ENCODE assay signal across 8 mouse cellular contexts in genomic region chr3:115712808-115713200, GRCm38 (mm10). TPM values are rescaled to one million over a fixed set of nuclear protein-coding genes. Genes with fewer than 3 reads are reported as not detected.
DNase-seq lines count a peak whose midpoint lies in the region; ATAC-seq and TF ChIP-seq lines count a peak whose summit lies in the region.

No protein-coding gene starts in this region.

- H3K4me3 ChIP-seq in MEL (ENCODE audit: control insufficient read depth in 1 of 2, insufficient read depth in 1 of 2, low read depth in 2 of 2, low read length in 2 of 2) = no peak overlapping the region
- H3K4me3 ChIP-seq in hindbrain, embryonic 12.5 days = peak overlapping the region; percentile 49; the same call in 1 of the 2 replicates
- H3K4me3 ChIP-seq in lung, postnatal 0 days (ENCODE audit: low read depth, low read length) = peak overlapping the region; percentile 53

- H3K4me1 ChIP-seq in MEL (ENCODE audit: control insufficient read depth in 1 of 2, insufficient read depth in 2 of 2, low read length in 2 of 2) = peaks cover 8 to 27% of the 10 kb centered on the region in 2 experiments
- H3K4me1 ChIP-seq in hindbrain, embryonic 12.5 days = peaks cover 12% of the 10 kb centered on the region
- no peaks in the 10 kb centered on the region for H3K4me1 ChIP-seq in lung, postnatal 0 days (ENCODE audit: insufficient read depth, low read depth, low read length)

- peak overlapping the region; percentile 78 for H3K4me2 ChIP-seq in hindbrain, embryonic 12.5 days (replicated peaks)
- peak overlapping the region; percentile 74 for H3K4me2 ChIP-seq in lung, postnatal 0 days (replicated peaks; ENCODE audit: low read depth, low read length)

- no peaks in the 10 kb centered on the region for H3K79me2 ChIP-seq in MEL (ENCODE audit: control insufficient read depth, insufficient read depth, low read length, poor library complexity)

- TF ChIP-seq CTCF in MEL (IDR thresholded peaks at IDR 0.05 in 2 of 3, conservative IDR thresholded peaks at IDR 0.05 in 1 of 3; ENCODE audit: control insufficient read depth in 1 of 3, insufficient read depth in 1 of 3, low read depth in 2 of 3, low read length in 3 of 3, poor library complexity in 1 of 3, severe bottlenecking in 1 of 3) = peak; percentile 84 to 94 (median 87)
- TF ChIP-seq CTCF in lung, postnatal 0 days (IDR thresholded peaks at IDR 0.05) = peak; percentile 90

- 0 out of 2 replicates have a peak, but pooled peaks have one; percentile 23 for ATAC-seq in hindbrain, embryonic 12.5 days (ENCODE audit: low FRiP score)
- peak; percentile 6; the same call in 1 of the 2 replicates for ATAC-seq in lung, postnatal 0 days

- WGBS in hindbrain, embryonic 12.5 days = 16% methylated on average over 9 of the region's 9 CpGs
- WGBS in lung, postnatal 0 days = 16% methylated on average over 9 of the region's 9 CpGs

- peak; percentile 74 for TF ChIP-seq RAD21 in MEL (IDR thresholded peaks at IDR 0.05; ENCODE audit: low read depth, low read length)

- peaks cover 0 to 18% of the 10 kb centered on the region in 2 experiments; a peak in 2 of 4 replicates for H3K36me3 ChIP-seq in MEL (ENCODE audit: control insufficient read depth in 1 of 2, insufficient read depth in 2 of 2, low read length in 2 of 2)
- H3K36me3 ChIP-seq in hindbrain, embryonic 12.5 days = no peaks in the 10 kb centered on the region
- H3K36me3 ChIP-seq in lung, postnatal 0 days (ENCODE audit: insufficient read depth, low read length) = peaks cover 6% of the 10 kb centered on the region; the same call in 1 of the 2 replicates

- no peak overlapping the region for H3K9ac ChIP-seq in MEL (ENCODE audit: control insufficient read depth, low read depth, low read length, poor library complexity, severe bottlenecking)
- H3K9ac ChIP-seq in hindbrain, embryonic 12.5 days = no peak overlapping the region
- peak overlapping the region; percentile 76 for H3K9ac ChIP-seq in lung, postnatal 0 days (replicated peaks; ENCODE audit: low read depth)

- peak; percentile 71 for DNase-seq in MEL (ENCODE audit: low read depth, low spot score)
- peak; percentile 68 for DNase-seq in cerebellum, adult 9-10 months
- peak; percentile 53 to 87 for DNase-seq in frontal cortex, adult 2 months (ENCODE audit: extremely low spot score in 1 of 2, low spot score in 1 of 2)
- DNase-seq in layer of hippocampus, postnatal 10 days (ENCODE audit: low spot score in 2 of 2) = peak; percentile 77 to 81
- peak; percentile 88 for DNase-seq in lung, postnatal 0 days (ENCODE audit: low spot score)
- DNase-seq in ovary, postnatal 36 days (ENCODE audit: low spot score) = peak; percentile 72
- DNase-seq in thymus, postnatal 25 days = peak; percentile 67

- no peak for TF ChIP-seq EP300 in MEL (IDR thresholded peaks at IDR 0.05; ENCODE audit: low read depth in 1 of 2, low read length in 2 of 2)
- no peak for TF ChIP-seq EP300 in lung, postnatal 0 days (IDR thresholded peaks at IDR 0.05)

- H3K27me3 ChIP-seq in MEL (ENCODE audit: control insufficient read depth in 1 of 2, insufficient read depth in 2 of 2, low read length in 2 of 2) = no peaks in the 10 kb centered on the region; a peak in 2 of 4 replicates
- peaks cover 8% of the 10 kb centered on the region for H3K27me3 ChIP-seq in hindbrain, embryonic 12.5 days
- H3K27me3 ChIP-seq in lung, postnatal 0 days (replicated peaks; ENCODE audit: insufficient read depth, low read length) = no peaks in the 10 kb centered on the region

- no peak overlapping the region for H3K27ac ChIP-seq in MEL (ENCODE audit: control insufficient read depth, low read depth, low read length)
- H3K27ac ChIP-seq in hindbrain, embryonic 12.5 days = no peak overlapping the region
- peak overlapping the region; percentile 81 for H3K27ac ChIP-seq in lung, postnatal 0 days (ENCODE audit: low read length)

- no peaks in the 10 kb centered on the region for H3K9me3 ChIP-seq in MEL (replicated peaks; ENCODE audit: insufficient read depth, low read length)
- no peaks in the 10 kb centered on the region for H3K9me3 ChIP-seq in hindbrain, embryonic 12.5 days (replicated peaks)
- H3K9me3 ChIP-seq in lung, postnatal 0 days (ENCODE audit: low read length) = no peaks in the 10 kb centered on the region

- TF ChIP-seq POLR2A in MEL (IDR thresholded peaks at IDR 0.05; ENCODE audit: control insufficient read depth in 1 of 2, insufficient read depth in 1 of 2, low read depth in 1 of 2, low read length in 2 of 2, poor library complexity in 1 of 2) = no peak

TF ChIP-seq in MEL, 35 proteins besides CTCF, POLR2A, EP300 and RAD21:
- no peak for TF ChIP-seq USF2 (IDR thresholded peaks at IDR 0.05; ENCODE audit: borderline replicate concordance in 1 of 2, insufficient read depth in 1 of 2, low read depth in 1 of 2, low read length in 2 of 2)
- TF ChIP-seq SMC3 (IDR thresholded peaks at IDR 0.05; ENCODE audit: low read depth, low read length) = peak; percentile 89
- no peak; the same call in 1 of the 2 replicates for TF ChIP-seq RCOR1 (IDR thresholded peaks at IDR 0.05; ENCODE audit: low read depth, low read length)
- TF ChIP-seq MEF2A (IDR thresholded peaks at IDR 0.05; ENCODE audit: extremely low read depth, insufficient replicate concordance, low read depth, low read length, poor library complexity, severe bottlenecking) = no peak
- TF ChIP-seq USF1 (IDR thresholded peaks at IDR 0.05; ENCODE audit: low read depth, low read length) = no peak
- no peak for TF ChIP-seq NELFE (IDR thresholded peaks at IDR 0.05; ENCODE audit: low read depth, low read length)
- no peak for TF ChIP-seq CHD1 (IDR thresholded peaks at IDR 0.05; ENCODE audit: low read depth, low read length)
- no peak for TF ChIP-seq JUND (IDR thresholded peaks at IDR 0.05; ENCODE audit: low read depth, low read length)
- no peak for TF ChIP-seq TAL1 (IDR thresholded peaks at IDR 0.05; ENCODE audit: low read length)
- TF ChIP-seq MAFK (IDR thresholded peaks at IDR 0.05; ENCODE audit: borderline replicate concordance, low read depth, low read length) = no peak
- no peak for TF ChIP-seq HCFC1 (IDR thresholded peaks at IDR 0.05; ENCODE audit: low read depth, low read length)
- TF ChIP-seq ZNF384 (IDR thresholded peaks at IDR 0.05; ENCODE audit: low read depth, low read length) = peak; percentile 62
- no peak for TF ChIP-seq MYC (IDR thresholded peaks at IDR 0.05; ENCODE audit: low read depth, low read length)
- no peak for TF ChIP-seq UBTF (IDR thresholded peaks at IDR 0.05; ENCODE audit: borderline replicate concordance, insufficient read depth, low read depth, low read length)
- no peak for TF ChIP-seq GATA1 (IDR thresholded peaks at IDR 0.05; ENCODE audit: low read depth, low read length)
- no peak for TF ChIP-seq BHLHE40 (IDR thresholded peaks at IDR 0.05; ENCODE audit: borderline replicate concordance, low read depth, low read length)
- TF ChIP-seq NRF1 (IDR thresholded peaks at IDR 0.05; ENCODE audit: insufficient read depth, low read depth, low read length, poor library complexity, severe bottlenecking) = no peak
- TF ChIP-seq ZC3H11A (IDR thresholded peaks at IDR 0.05; ENCODE audit: low read depth, low read length) = peak; percentile 77
- TF ChIP-seq POLR2AphosphoS5 (IDR thresholded peaks at IDR 0.05; ENCODE audit: borderline replicate concordance, low read depth, low read length) = no peak
- no peak for TF ChIP-seq ETS1 (IDR thresholded peaks at IDR 0.05; ENCODE audit: low read depth, low read length)

RNA-seq across cellular contexts. Expression of gene S1pr1, which starts 2.1 kb away (rescaled TPM):
- total RNA-seq in MEL (2012; rRNA removed) = 0.08 and 0.10 TPM in 2 replicates
- under 1 TPM in 1 of 2 experiments, not detected in 1; 0.13 TPM for polyA plus RNA-seq in MEL (2012; ENCODE audit: insufficient read depth in 1 of 2, insufficient read length in 2 of 2, low read depth in 1 of 2, low replicate concordance in 2 of 2, missing spikeins in 1 of 2)
- polyA plus RNA-seq in frontal cortex, adult 2 months (2012; rRNA removed) = 159 and 175 TPM in 2 replicates
- polyA plus RNA-seq in hindbrain, embryonic 12.5 days (2016; fragmentation: Nextera tagmentation; extraction: Ambion mirVana) = 17.1 and 22.5 TPM in 2 replicates
- 10 to 100 TPM; 61.7 to 62.3 TPM for total RNA-seq in layer of hippocampus, postnatal 10 days (2021)
- 93.0 and 100 TPM in 2 replicates for polyA plus RNA-seq in lung, postnatal 0 days (2015; fragmentation: Nextera tagmentation; extraction: Ambion mirVana)

Comparison
In these comparisons a context has a peak if more than half of its experiments do, and no peak if none do; other contexts are left out.
1. H3K4me3 ChIP-seq: peak in hindbrain, embryonic 12.5 days (single experiment) and lung, postnatal 0 days (single experiment); none in MEL (0 of 2).
2. RNA of gene S1pr1, which starts 2.1 kb away (polyA plus RNA-seq): 159 to 175 TPM in frontal cortex, adult 2 months, 93.0 to 100 TPM in lung, postnatal 0 days and 17.1 to 22.5 TPM in hindbrain, embryonic 12.5 days; 0.13 TPM in MEL; every median in the first group is over 10 times any median in the second.
3. Peak in every context shown above with its lines, with median percentiles within 50 percentile points of each other: DNase-seq.